Mouse (Mus musculus) liver, embryonic 14.5 days (tissue): ENCODE measurements around the gene Brms1. TPM values are rescaled to one million over a fixed set of nuclear protein-coding genes. Genes with fewer than 3 reads are reported as not detected.
"Not testable (repeated sequence)": the region's sequence is repeated elsewhere in the genome, so short reads cannot be mapped to it uniquely, and the experiment has no call there.

ENCODE experiments used
- ATAC-seq: fragments of 200-750 bp; cut with Nextera tagmentation; 2 replicates; pipeline ENCODE4 v1.8.0; 2017; ENCODE audit warnings: moderate number of reproducible peaks, mild to moderate bottlenecking, moderate library complexity; ENCODE audit not compliant: insufficient read depth
- DNase-seq, 3 experiments: peaks; one replicate each; pipeline ENCODE4 v3.0.0-alpha.2; 2012 to 2013; ENCODE audit warnings: low read depth in 3 of 3, low spot score in 3 of 3
- H3K27ac ChIP-seq: fragments of 300-500 bp; sonication (generic); 2 replicates; pipeline ENCODE4 v1.5.1; 2014; ENCODE audit warnings: moderate library complexity, mild to moderate bottlenecking, control low read depth, inconsistent platforms
- H3K27me3 ChIP-seq: fragments of 300-500 bp; sonication (generic); 2 replicates; pipeline ENCODE4 v1.6.1; 2014; ENCODE audit warnings: mild to moderate bottlenecking, low read length, moderate library complexity; ENCODE audit not compliant: control insufficient read depth, insufficient read depth
- H3K36me3 ChIP-seq: fragments of 300-500 bp; sonication (generic); replicated peaks from 2 replicates; pipeline ENCODE4 v1.6.1; 2014; ENCODE audit warnings: low read depth; ENCODE audit not compliant: control insufficient read depth, insufficient read depth
- H3K4me1 ChIP-seq, 2 experiments: fragments of 200-500 bp in 1 of 2; fragments of 300-500 bp in 1 of 2; sonication (generic) in 1 of 2; replicated peaks; 2 replicates each; pipeline ENCODE4 v1.6.1; 2012 to 2014; ENCODE audit warnings: antibody characterized with exemption in 1 of 2, inconsistent platforms in 1 of 2, low read length in 1 of 2; ENCODE audit not compliant: control insufficient read depth in 2 of 2, insufficient read depth in 2 of 2
- H3K4me2 ChIP-seq: fragments of 300-500 bp; sonication (generic); 2 replicates; pipeline ENCODE4 v1.6.1; 2014; ENCODE audit warnings: low read depth, mild to moderate bottlenecking, control low read depth, moderate library complexity
- H3K4me3 ChIP-seq, 2 experiments: fragments of 200-500 bp in 1 of 2; fragments of 300-500 bp in 1 of 2; sonication (generic) in 1 of 2; 2 replicates each; pipeline ENCODE4 v1.5.1; 2012 to 2014; ENCODE audit warnings: low read depth in 2 of 2, low read length in 2 of 2, mild to moderate bottlenecking in 2 of 2, control low read depth in 1 of 2, inconsistent platforms in 1 of 2, moderate library complexity in 1 of 2; ENCODE audit not compliant: insufficient read depth in 1 of 2
- H3K9ac ChIP-seq: fragments of 300-500 bp; sonication (generic); replicated peaks from 2 replicates; pipeline ENCODE4 v1.6.1; 2014; ENCODE audit warnings: mild to moderate bottlenecking, control low read depth, moderate library complexity
- H3K9me3 ChIP-seq: fragments of 300-500 bp; sonication (generic); 2 replicates; pipeline ENCODE4 v1.6.1; 2016; ENCODE audit warnings: low read length, mixed read lengths; ENCODE audit not compliant: control insufficient read depth
- CTCF ChIP-seq: IDR thresholded peaks from 2 replicates; pipeline ENCODE4 v1.5.1; 2016; ENCODE audit warnings: antibody characterized with exemption, low read depth, control low read depth
- EP300 ChIP-seq: IDR thresholded peaks from 2 replicates; pipeline ENCODE4 v1.6.1; 2016; ENCODE audit warnings: antibody characterized with exemption, low read depth
- WGBS: fragments of 180-500 bp; shearing (Covaris S2); extraction: QIAGEN DNeasy Blood & Tissue Kit; methylation state at CpG from one replicate; pipeline ENCODE4 v1.1.7; 2014; ENCODE audit not compliant: insufficient replicate concordance; 5-methylcytosine and 5-hydroxymethylcytosine counted together
- polyA plus RNA-seq, 2 experiments: library from polyadenylated mRNA; depleted of rRNA in 1 of 2; stranded (reverse) in 1 of 2; unstranded in 1 of 2; fragments of >200 nt; fragmentation: Nextera tagmentation in 1 of 2; extraction: Ambion mirVana in 1 of 2; gene quantifications; 2 replicates each; pipeline versions ENCODE4 v1.2.1 to v1.2.3; 2012 to 2014

Brms1 gene
- polyA plus RNA-seq, 2 experiments: 19.9 to 26.4 TPM

DNA sequence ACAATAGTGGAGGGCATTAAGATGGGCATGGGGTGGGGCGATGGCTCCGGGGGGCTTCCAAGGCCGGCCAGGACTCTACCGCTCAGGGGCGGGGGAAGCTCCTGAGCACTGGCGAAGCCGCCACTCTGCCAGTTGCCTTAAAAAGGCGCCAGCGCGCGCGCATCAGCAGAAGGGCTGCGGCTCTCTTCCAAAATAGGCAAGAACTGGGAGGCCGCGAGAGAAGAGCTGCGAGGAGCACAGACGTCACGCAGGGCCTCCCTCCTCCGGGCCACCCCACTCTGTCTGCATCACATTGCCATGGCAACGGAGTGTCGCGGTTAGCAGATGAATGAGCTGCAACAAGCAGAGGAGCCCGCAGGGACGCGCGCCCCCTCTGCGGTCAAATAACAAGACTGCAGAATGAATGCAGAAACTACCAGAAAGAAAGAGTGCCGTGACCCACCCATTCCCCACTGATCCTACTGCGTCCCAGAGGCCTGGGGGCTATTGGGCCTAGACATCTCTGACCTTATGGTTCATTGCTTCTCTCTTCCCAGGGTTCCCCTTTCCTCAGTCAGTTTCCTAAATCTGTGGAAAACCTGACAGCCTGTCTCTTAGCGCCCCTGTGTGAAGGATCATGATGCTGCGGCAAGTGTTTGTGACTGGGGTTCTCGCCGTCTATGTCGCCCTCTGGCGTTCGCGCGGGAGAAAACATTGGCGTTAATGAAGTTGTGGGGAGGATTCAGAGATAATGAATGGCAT lies 39.3 kb upstream of the Brms1 start:
- 3% methylated on average over 39 of the region's 39 CpGs for WGBS
- Histone ChIP-seq H3K27me3 (no peaks in the 10 kb centered on the region; the same call in 1 of the 2 replicates), H3K4me3 (no peak overlapping the region), H3K4me2 (no peak overlapping the region), H3K27ac (no peak overlapping the region), H3K9me3 (no peaks in the 10 kb centered on the region), H3K4me1 (no peaks in the 10 kb centered on the region), H3K36me3 (no peaks in the 10 kb centered on the region), H3K9ac (no peak overlapping the region)
- peak; percentile 88 for TF ChIP-seq CTCF
- TF ChIP-seq EP300: no peak
- DNase-seq: peak in 2 of 3 experiments; percentile 32 to 37
- ATAC-seq: no peak

DNA sequence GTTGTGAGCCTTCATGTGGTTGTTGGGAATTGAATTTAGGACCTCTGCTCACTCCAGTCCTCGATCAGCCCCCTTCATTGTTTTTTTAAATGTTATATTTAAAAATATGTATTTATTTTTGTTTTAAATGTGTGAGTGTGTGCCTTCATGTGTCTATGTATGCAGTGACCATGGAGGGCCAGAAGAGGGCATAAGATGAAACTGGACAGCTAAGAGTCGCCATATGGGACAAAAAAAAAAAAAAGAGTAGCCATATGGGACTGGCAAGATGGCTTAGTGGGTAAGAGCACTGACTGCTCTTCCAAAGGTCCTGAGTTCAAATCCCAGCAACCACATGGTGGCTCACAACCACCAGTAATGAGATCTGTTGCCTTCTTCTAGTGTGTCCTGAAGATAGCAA lies 37.5 kb upstream of the Brms1 start:
- 30% methylated on average over 2 of the region's 2 CpGs for WGBS
- H3K4me1 ChIP-seq, H3K9ac ChIP-seq, H3K36me3 ChIP-seq, H3K4me2 ChIP-seq, H3K9me3 ChIP-seq, ATAC-seq, H3K27ac ChIP-seq, H3K27me3 ChIP-seq, DNase-seq, H3K4me3 ChIP-seq: not testable (repeated sequence)

DNA sequence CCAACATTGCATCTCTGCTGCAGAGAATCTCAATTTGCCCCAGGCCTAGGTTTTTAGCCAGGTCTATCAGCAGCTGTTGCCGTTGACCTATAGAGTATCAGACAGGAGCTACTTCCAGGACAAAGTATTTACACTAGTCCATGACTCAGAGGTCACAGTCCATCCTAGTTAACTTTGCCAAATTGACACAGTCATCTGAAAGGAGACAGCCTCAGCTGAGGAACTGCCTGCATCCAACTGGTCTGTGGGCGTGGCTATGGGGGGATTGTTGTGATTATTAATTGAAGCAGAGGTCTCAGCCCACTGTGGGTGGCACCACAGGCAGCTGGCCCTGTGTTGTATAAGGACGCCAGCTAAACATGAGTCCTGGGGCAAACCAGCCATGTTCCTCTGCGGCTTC lies 36.2 kb upstream of the Brms1 start:
- ATAC-seq (no peak), DNase-seq (no peak)
- 55% methylated on average over 4 of the region's 4 CpGs for WGBS

GRCm38 (mm10) chr19:5013138-5013537 lies 28.0 kb upstream of the Brms1 start:
- H3K27ac ChIP-seq: no peak overlapping the region
- 34% methylated on average over 8 of the region's 8 CpGs for whole genome bisulfite sequencing
- DNase-seq (no peak), ATAC-seq (no peak)
- H3K27me3 ChIP-seq: no peaks in the 10 kb centered on the region
- H3K9ac ChIP-seq: no peak overlapping the region
- no peaks in the 10 kb centered on the region for H3K9me3 ChIP-seq
- no peaks in the 10 kb centered on the region for H3K4me1 ChIP-seq
- H3K36me3 ChIP-seq: no peaks in the 10 kb centered on the region
- TF ChIP-seq EP300: no peak
- TF ChIP-seq CTCF: no peak
- no peak overlapping the region for H3K4me2 ChIP-seq
- no peak overlapping the region for H3K4me3 ChIP-seq

More for the DNA sequence above, 36.2 kb upstream of the Brms1 start:
- Histone ChIP-seq H3K4me1 (no peaks in the 10 kb centered on the region), H3K27ac (no peak overlapping the region), H3K36me3 (no peaks in the 10 kb centered on the region), H3K9me3 (no peaks in the 10 kb centered on the region), H3K9ac (no peak overlapping the region), H3K4me2 (no peak overlapping the region), H3K4me3 (no peak overlapping the region), H3K27me3 (no peaks in the 10 kb centered on the region)
- TF ChIP-seq EP300 (no peak), CTCF (no peak)

- H3K4me2 ChIP-seq: no peak overlapping the region
- no peaks in the 10 kb centered on the region for H3K36me3 ChIP-seq
- H3K4me1 ChIP-seq: no peaks in the 10 kb centered on the region
- no peaks in the 10 kb centered on the region for H3K27me3 ChIP-seq
- H3K9ac ChIP-seq: no peak overlapping the region
- 10% methylated on average over 8 of the region's 8 CpGs for WGBS
- no peak for DNase-seq
- TF ChIP-seq EP300 (no peak), CTCF (peak; percentile 59)
- H3K9me3 ChIP-seq: no peaks in the 10 kb centered on the region
- no peak for ATAC-seq
- H3K27ac ChIP-seq: no peak overlapping the region
- H3K4me3 ChIP-seq: no peak overlapping the region
Measured at GRCm38 (mm10) chr19:5014961-5015398, 26.2 kb upstream of the Brms1 start.
